Mouse (Mus musculus) testis, adult 2 months (tissue): ENCODE data around the gene Sepsecs. TPM values are rescaled to one million over a fixed set of nuclear protein-coding genes. Genes with fewer than 3 reads are reported as not detected.

Experiments used
- H3K27ac ChIP-seq: fragments of 200-500 bp; 2 replicates; pipeline ENCODE4 v1.5.1; 2012; ENCODE audit warnings: low read depth, low read length; ENCODE audit not compliant: control insufficient read depth, insufficient read depth
- H3K27me3 ChIP-seq: fragments of 200-500 bp; 2 replicates; pipeline ENCODE4 v1.6.1; 2012; ENCODE audit warnings: mild to moderate bottlenecking, low read length, moderate library complexity; ENCODE audit not compliant: control insufficient read depth, insufficient read depth
- H3K36me3 ChIP-seq: fragments of 200-500 bp; 2 replicates; pipeline ENCODE4 v1.6.1; 2012; ENCODE audit warnings: mild to moderate bottlenecking, low read length; ENCODE audit not compliant: control insufficient read depth, insufficient read depth
- H3K4me1 ChIP-seq: fragments of 200-500 bp; 2 replicates; pipeline ENCODE4 v1.6.1; 2012; ENCODE audit warnings: low read length; ENCODE audit not compliant: control insufficient read depth, insufficient read depth
- H3K4me3 ChIP-seq: fragments of 200-500 bp; 2 replicates; pipeline ENCODE4 v1.5.1; 2012; ENCODE audit warnings: low read depth, mild to moderate bottlenecking, low read length, moderate library complexity, mixed read lengths; ENCODE audit not compliant: control insufficient read depth
- CTCF ChIP-seq: fragments of 200-500 bp; IDR thresholded peaks from 2 replicates; pipeline ENCODE4 v1.5.1; 2012; ENCODE audit warnings: low read depth, mild to moderate bottlenecking, inconsistent platforms, low read length, moderate library complexity; ENCODE audit not compliant: control insufficient read depth, insufficient read depth, insufficient replicate concordance
- POLR2A ChIP-seq: fragments of 200-500 bp; IDR thresholded peaks from 2 replicates; pipeline ENCODE4 v1.6.1; 2012; ENCODE audit warnings: low read depth, mild to moderate bottlenecking, inconsistent platforms, low read length, moderate library complexity; ENCODE audit not compliant: control insufficient read depth
- polyA plus RNA-seq: library from polyadenylated mRNA; depleted of rRNA; stranded (reverse); fragments of >200 nt; gene quantifications from 2 replicates; pipeline ENCODE4 v1.2.3, GENCODE M21; 2012

Sepsecs gene
- polyA plus RNA-seq, 1 experiment, result 6.9 TPM

DNA sequence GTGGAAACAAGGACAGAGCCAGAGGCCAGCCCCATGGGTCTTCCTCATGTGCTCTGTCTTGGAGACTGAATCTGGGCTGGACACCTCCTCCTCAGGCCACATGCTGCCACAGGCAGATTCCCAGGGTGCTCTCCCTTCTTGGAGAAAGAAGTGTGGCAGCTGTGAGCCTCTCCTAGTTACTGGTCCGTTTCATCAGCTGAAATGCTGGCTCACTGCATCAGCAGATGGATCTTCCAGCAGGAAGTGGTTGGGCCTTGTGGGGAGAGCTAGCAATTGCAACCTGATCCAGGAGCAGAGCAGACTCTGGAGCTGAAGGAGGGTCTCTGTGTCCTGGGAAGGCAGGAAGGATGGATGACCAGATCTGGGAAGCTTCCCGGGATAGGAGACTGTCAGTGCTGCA, 53.0 kb downstream of the Sepsecs start:
- TF ChIP-seq CTCF (no peak), POLR2A (no peak)
- Histone ChIP-seq H3K27me3 (no peaks in the 10 kb centered on the region), H3K4me3 (no peak overlapping the region), H3K27ac (0 out of 2 replicates have a peak overlapping the region, but pooled peaks have one; percentile 27), H3K36me3 (no peaks in the 10 kb centered on the region), H3K4me1 (peaks cover 4% of the 10 kb centered on the region)

DNA sequence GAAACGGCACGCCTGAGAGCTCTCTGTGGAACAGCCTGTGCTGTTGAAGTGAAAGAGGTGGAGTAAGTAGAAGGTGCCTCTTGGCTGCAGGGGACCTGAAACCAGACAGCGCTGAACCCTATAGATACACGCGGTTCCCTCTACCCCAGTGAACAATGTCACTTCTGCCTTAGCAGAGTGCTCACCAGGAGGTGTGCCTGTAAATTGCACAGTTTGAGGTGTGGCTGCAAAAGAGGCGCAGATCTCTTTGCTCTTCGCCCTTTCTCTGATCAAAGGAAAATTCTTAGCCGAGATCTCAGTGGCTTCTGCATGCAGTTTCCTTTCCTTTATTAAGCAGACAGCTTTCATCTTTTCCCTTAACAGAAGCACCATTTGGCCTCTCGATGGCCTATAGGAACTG, 54.1 kb downstream of the Sepsecs start:
- no peaks in the 10 kb centered on the region for H3K36me3 ChIP-seq
- H3K27ac ChIP-seq, result peak overlapping the region; percentile 7; the same call in 1 of the 2 replicates
- peaks cover 4% of the 10 kb centered on the region for H3K4me1 ChIP-seq
- no peak for TF ChIP-seq CTCF
- no peak for TF ChIP-seq POLR2A
- H3K4me3 ChIP-seq, result no peak overlapping the region
- no peaks in the 10 kb centered on the region for H3K27me3 ChIP-seq

DNA sequence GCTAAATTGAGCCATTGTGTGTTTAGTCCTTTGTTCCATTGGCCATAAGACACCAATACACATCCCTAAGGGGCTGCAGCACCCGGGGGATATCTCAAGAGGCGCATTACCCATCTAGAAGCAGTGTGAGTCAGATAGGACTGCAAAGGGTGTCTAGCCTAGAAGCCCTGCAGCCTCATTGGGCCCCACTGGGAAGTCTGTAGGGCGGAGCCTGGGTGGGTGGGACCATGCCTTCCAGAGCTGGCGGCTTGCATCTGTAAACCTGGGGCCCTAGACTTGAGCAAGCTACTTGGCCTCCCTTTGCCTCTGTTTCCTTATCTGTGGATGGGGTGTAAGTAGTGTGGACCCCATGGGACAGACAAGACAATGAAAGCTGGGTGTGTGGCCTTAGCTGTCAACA, 54.8 kb downstream of the Sepsecs start:
- no peak for TF ChIP-seq CTCF
- no peak for TF ChIP-seq POLR2A
- H3K4me1 ChIP-seq, result peaks cover 4% of the 10 kb centered on the region

DNA sequence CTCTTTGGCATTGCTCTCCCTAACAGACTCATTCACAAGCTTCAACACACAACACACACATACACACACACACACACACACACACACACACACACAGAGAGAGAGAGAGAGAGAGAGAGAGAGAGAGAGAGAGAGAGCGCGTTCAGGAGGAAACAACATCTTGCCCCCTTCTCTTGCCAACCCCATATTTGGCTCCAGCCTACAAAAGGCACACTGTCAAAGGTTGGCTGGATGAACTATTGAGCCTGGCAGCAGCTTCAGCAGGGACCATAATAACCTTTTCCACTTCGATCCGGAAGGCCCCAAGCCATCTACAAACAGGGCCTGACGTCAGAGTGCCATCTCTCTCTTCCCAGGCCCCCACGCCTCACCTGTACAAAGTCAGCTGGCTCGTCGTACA, 56.7 kb downstream of the Sepsecs start:
- Histone ChIP-seq H3K4me3 (peak overlapping the region; percentile 25), H3K27ac (no peak overlapping the region), H3K4me1 (no peaks in the 10 kb centered on the region), H3K27me3 (no peaks in the 10 kb centered on the region), H3K36me3 (no peaks in the 10 kb centered on the region)
- TF ChIP-seq POLR2A, result no peak
- TF ChIP-seq CTCF, result no peak

More for the DNA sequence above, 54.8 kb downstream of the Sepsecs start:
- no peak overlapping the region for H3K27ac ChIP-seq
- no peaks in the 10 kb centered on the region for H3K27me3 ChIP-seq
- H3K36me3 ChIP-seq, result no peaks in the 10 kb centered on the region
- H3K4me3 ChIP-seq, result no peak overlapping the region

DNA sequence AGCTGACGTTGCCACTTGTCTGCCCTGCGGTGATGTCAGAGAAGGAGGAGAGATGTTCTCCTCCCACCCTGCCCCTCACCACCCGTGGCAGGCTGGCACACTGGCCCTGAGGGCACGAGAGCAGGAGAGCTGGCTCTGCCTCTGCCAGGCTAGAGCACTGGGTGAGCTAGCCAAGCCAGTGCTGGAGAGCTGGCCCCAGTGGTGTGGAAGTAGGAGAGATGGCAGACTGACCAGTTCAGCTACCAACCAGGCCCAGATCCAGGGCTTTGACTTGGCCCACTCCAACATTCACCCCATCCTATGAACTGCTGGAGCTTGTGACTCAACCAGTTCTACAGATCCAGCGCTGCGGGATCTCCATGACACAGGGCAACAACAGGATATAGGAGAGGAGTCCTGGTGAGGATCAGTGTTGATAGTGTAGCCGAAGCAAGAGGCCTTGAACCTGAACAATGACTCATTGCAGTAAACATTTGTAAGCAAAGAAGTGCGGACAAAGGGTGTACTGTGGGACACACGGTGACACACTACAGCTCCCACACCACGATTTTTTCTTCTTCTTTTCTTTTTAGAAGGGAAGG, 58.1 kb downstream of the Sepsecs start:
- Histone ChIP-seq H3K4me3 (no peak overlapping the region), H3K36me3 (no peaks in the 10 kb centered on the region), H3K4me1 (no peaks in the 10 kb centered on the region), H3K27me3 (no peaks in the 10 kb centered on the region), H3K27ac (no peak overlapping the region)
- no peak for TF ChIP-seq CTCF
- no peak for TF ChIP-seq POLR2A

DNA sequence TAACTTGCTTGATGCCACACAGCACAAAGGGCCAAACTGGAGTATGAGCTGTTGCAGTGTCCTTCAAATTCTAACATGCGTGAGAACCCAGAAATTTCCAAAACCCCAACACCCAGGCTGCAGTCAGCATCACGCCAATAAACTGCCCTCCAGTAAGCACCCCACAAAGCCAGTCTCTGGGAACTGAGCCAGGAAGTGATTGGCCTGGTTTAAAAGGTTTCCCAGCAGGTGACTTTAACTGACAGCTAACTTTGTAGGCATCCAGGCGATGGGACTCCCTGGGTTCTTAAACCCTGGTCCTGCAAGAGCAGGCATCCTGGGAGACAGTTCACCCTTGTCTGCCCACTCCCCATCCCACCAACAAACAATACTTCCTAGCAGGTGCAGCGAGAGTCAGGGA, 59.2 kb downstream of the Sepsecs start:
- no peaks in the 10 kb centered on the region for H3K36me3 ChIP-seq
- TF ChIP-seq POLR2A (no peak), CTCF (no peak)
- H3K27me3 ChIP-seq, result no peaks in the 10 kb centered on the region
- no peak overlapping the region for H3K27ac ChIP-seq
- H3K4me1 ChIP-seq, result no peaks in the 10 kb centered on the region
- H3K4me3 ChIP-seq, result no peak overlapping the region

DNA sequence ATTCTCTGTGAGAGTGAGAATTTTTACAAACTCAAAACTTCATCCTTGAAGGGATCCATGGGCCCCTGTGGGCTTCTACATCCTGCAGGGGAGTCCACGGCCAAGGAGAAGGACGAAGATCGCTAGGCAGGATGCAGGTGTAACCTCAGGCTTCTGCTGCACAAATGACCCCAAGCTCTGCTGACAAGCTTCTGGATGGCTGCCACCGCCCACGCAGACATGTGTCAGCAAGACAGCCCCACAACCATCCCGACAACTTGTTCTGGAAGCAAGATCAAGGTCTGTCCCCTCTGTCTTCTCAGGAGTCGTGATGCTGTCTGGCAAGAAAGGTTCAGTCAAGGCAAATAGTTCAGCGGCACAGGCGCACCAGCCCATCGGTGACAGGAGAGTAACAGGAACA, 59.8 kb downstream of the Sepsecs start:
- H3K27me3 ChIP-seq, result no peaks in the 10 kb centered on the region
- H3K4me1 ChIP-seq, result no peaks in the 10 kb centered on the region
- no peak for TF ChIP-seq CTCF
- TF ChIP-seq POLR2A, result no peak
- H3K36me3 ChIP-seq, result no peaks in the 10 kb centered on the region
- H3K4me3 ChIP-seq, result no peak overlapping the region
- no peak overlapping the region for H3K27ac ChIP-seq
